Mouse (Mus musculus): ENCODE data around the gene Gpc6.

The Gpc6 gene

GRCm38 (mm10) chr14:116924876-116925601, at the start of gene Gpc6:
TSS of gene Gpc6 (plus strand) at chr14:116925315.
- peak; percentile 65 for DNase-seq (ENCODE audit: low spot score)

GRCm38 (mm10) chr14:116882480-116883044, 42.6 kb upstream of the Gpc6 start:
- no peak for DNase-seq (ENCODE audit: low spot score)

GRCm38 (mm10) chr14:116894316-116894715, 30.8 kb upstream of the Gpc6 start:
- no peak for DNase-seq (ENCODE audit: low spot score)

GRCm38 (mm10) chr14:116897971-116898370, 27.1 kb upstream of the Gpc6 start:
- DNase-seq (ENCODE audit: low spot score), result no peak

- DNase-seq (ENCODE audit: low spot score), result no peak
These were observed 13.3 kb upstream of the Gpc6 start for GRCm38 (mm10) chr14:116911768-116912167.

GRCm38 (mm10) chr14:116916874-116917273, 8.2 kb upstream of the Gpc6 start:
- no peak for DNase-seq (ENCODE audit: low spot score)

GRCm38 (mm10) chr14:116924266-116924665, 849 bp upstream of the Gpc6 start:
- DNase-seq (ENCODE audit: low spot score), result no peak

- DNase-seq (ENCODE audit: low spot score), result no peak
These were observed 732 bp downstream of the Gpc6 start for GRCm38 (mm10) chr14:116925691-116926403.

- peak; percentile 34 for DNase-seq (ENCODE audit: low spot score)
These were observed 1.5 kb downstream of the Gpc6 start for GRCm38 (mm10) chr14:116926404-116927171.

GRCm38 (mm10) chr14:116927341-116928315, 2.5 kb downstream of the Gpc6 start:
- no peak for DNase-seq (ENCODE audit: low spot score)

GRCm38 (mm10) chr14:116928395-116928794, 3.3 kb downstream of the Gpc6 start:
- DNase-seq (ENCODE audit: low spot score), result no peak

GRCm38 (mm10) chr14:116928796-116929529, 3.8 kb downstream of the Gpc6 start:
- DNase-seq (ENCODE audit: low spot score), result no peak

- no peak for DNase-seq (ENCODE audit: low spot score)
These were observed 8.7 kb downstream of the Gpc6 start for GRCm38 (mm10) chr14:116933825-116934224.

- no peak for DNase-seq (ENCODE audit: low spot score)
These were observed 12.9 kb downstream of the Gpc6 start for GRCm38 (mm10) chr14:116937910-116938560.

- DNase-seq (ENCODE audit: low spot score), result no peak
These were observed 13.6 kb downstream of the Gpc6 start for GRCm38 (mm10) chr14:116938735-116939134.

GRCm38 (mm10) chr14:116939561-116939960, 14.4 kb downstream of the Gpc6 start:
- no peak for DNase-seq (ENCODE audit: low spot score)

- no peak for DNase-seq (ENCODE audit: low spot score)
These were observed 16.7 kb downstream of the Gpc6 start for GRCm38 (mm10) chr14:116941772-116942171.

- DNase-seq (ENCODE audit: low spot score), result no peak
These were observed 18.6 kb downstream of the Gpc6 start for GRCm38 (mm10) chr14:116943751-116944150.

GRCm38 (mm10) chr14:116945975-116946374, 20.9 kb downstream of the Gpc6 start:
- no peak for DNase-seq (ENCODE audit: low spot score)

- no peak for DNase-seq (ENCODE audit: low spot score)
These were observed 22.3 kb downstream of the Gpc6 start for GRCm38 (mm10) chr14:116947461-116947860.

Measured in left cerebral cortex, adult 11 months (tissue).